Mouse (Mus musculus) urinary bladder, postnatal 14 days (tissue): ENCODE data around the gene Colq.

Source experiments
- DNase-seq: peaks from one replicate; pipeline ENCODE4 v3.0.0; 2021; ENCODE audit warnings: low spot score

Colq gene

DNA sequence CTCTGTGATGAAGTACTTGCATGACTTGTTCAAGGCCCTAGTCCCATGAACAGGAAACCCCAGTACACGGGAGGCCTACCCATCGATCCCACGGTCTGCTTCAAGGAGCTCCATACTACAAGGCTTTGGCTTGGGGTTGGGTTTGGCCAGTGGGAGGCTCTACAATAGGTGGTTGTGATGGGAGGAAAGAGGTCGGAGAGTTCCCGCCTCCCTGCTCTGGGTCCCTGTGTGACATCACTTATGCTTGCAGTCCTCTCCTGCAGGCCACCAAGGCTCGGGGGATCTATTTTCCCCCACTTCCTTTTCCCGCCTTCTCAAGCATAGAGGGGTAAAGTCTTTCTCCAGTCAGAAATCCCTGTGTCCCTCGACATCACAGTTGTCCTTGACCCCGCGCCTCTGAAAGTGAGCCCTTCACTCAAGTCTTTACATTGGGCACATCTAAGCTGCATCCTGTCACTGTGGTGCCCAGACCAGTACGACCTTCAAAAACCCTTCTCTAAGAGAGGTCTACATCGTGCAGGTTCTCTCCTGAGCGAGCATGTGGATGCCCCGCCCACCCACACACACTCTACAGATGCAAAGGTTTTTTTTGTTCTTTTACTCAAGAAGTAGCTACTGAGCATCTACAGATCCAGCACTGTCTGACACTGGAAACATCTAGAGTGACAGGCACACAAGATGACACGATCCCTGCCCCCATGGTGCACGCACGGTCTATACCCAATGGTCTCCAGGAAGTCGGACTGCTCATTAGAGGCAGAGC is 16.1 kb downstream of the Colq start:
- no peak for DNase-seq

DNA sequence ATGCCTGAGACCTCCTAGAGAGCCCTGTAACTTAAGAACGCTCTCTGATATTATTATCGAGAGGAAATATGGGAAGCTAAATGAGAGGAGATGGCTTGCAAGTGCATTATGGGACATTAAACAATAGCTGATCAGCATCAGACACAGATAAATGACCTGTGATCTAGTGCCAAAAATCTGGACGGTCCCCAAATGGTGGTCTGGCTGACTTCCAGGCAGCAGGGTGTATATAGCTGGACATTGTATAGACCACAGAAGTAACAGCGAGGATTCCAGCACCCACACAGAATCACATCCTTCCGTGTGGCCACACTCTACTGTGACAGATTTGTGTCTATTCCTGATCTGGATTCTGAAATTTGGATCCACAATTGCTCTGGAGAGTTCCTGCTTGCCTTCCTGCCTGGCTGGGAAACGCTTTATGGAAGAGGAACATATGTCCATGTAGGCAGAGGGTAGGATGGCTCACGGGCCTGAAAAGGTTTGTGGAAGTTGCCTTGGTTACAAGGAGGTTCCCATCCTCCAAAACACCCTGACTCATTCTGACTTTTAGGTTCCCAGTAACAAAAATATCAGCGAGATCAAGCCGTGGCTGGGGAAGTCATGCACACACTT is 18.5 kb downstream of the Colq start:
- DNase-seq: no peak

DNA sequence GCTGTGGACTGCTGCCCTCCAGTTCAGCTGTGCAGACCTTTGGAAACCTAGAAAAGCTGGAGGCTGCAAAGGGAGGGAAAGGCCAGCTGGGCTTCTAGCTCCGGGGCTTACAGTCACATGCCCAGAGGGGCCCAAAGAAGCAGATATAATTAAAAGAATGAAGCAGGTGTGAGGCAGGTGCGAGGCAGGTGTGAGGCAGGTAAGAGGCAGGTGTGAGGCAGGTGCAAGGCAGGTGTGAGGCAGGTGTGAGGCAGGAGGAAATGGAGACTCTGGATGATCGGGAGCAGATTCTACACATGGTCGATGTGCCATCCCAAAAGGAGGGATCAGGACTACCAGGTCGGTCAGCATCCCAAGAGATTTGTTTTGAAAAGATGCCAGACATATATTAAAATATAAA is 19.7 kb downstream of the Colq start:
- no peak for DNase-seq

DNA sequence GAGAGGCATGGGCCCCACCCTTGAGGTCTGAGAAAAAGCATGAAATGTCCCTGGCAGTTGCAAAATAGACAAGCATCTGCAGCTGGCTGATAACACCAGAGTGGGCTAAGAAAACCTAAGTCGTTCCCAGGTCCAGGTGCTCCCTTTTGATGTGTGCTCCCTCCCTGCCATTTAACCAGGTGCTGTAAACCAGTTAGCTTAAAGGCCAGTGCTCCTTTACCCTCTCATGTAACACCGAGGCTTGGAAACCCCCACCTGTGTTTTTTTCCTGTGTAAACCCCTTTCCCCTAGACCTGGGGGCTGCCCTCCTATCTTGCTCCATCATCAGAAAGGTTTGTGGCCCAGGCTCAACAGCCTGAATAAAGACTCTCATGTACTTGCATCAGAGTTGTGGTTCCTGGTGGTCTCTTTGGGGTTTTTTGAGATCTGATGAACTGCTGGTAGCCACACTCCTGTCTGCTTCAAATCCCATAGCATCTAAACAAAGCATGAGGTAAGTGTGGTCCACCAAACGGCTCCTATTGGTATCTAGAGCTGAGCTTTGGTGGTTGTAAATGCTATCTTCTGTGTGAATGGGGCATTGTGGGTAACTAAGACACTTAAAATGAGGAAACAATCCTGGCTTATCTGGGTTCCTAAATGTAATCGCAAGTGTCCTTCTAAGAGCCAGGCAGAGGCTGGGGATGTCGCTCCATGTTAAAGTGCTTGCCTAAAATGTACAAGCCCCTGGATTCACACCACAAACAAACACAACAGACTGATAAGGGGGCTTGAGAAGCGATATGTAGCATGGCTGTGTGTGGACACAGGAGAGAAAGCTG is 20.8 kb downstream of the Colq start:
- no peak for DNase-seq

DNA sequence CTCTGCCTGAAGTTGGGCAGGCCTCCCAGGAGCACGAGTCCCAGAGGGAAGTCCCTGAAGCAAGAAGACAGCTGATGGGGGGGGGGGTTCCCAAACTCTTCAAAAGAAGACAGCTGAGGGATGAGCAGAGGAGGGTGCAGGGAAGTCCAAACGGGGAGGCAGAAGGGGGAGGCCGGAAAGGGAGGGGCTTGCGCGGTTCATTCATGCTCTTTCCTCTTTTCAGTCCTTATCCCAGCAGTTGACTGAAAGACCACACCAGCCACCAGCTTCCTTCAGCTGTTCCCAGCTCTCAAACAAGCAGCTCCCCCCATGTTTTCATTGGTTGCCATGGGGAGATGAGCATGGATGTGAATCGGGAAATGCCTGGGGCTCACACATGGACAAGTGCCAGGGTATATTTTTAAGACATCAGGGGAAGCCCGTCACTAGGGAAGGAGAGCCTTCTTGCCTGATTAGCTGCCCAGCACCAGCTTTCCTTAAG is 22.0 kb downstream of the Colq start:
- DNase-seq: no peak

DNA sequence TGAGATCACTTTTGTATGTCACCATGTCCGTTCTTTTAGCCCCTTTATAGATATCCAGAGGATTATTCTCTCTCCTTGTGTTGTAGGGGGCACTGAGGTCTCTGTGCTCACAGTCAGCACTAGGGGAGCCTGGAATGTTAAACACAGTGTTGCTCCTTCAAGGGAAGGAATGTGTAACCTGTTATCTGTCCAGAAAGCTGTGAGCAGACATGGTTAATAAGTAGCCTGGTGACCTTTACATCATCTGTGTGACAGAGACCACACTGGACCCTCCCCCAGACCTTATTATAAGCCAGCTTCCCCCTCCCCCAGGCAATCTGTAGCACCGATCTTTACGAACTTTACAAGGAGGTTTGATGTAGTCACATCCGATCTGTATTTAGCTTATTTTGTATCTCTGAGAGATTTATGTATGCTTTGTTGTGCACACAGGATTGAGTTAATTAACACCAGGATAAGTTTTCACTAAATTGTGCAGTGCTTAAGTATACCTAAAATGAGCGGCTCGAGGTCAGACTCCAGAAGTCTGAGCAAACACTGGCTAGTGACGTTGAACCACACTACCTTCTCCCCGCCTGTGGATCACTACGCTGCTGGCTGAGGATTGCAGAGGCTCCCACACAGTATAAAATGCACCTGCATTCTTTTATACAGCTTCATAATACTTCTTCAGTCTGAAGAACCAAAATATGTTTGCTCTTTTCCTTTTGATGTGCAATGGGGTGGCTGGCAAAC is 25.5 kb downstream of the Colq start:
- no peak for DNase-seq

DNA sequence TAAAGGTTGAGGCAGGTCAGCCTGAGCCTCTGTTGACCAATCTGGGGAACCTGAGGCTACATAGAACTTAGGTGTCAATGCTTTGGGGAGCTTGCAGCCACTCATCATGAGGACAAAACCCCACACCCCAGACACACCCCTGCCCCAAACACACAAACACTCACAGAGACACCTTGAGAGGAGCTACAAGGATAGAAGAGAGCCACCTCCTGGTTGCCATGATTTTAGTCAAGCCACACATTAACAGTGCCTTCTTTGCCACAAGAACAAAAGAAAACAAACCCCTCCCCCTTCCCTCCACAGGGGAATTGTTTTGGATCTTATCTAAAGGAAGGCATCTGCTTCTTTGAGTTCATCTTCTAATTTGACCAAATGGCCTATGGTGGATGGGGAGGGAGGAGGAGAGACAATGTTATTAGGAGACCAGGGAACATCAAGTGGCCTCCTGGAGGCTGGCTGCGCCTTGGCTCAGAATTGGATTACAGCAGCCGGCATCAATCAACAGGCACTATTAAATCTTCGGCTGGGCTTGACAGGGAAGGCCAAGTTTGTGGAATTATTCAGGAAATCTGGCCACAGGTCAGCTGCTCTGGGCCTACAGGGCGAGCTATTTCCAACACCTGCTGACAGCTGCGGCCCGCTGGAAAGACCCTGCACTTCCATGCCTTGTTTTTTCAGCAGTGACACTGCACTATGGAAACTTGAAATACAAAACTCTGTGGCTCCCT is 26.5 kb downstream of the Colq start:
- peak; percentile 52 for DNase-seq

DNA sequence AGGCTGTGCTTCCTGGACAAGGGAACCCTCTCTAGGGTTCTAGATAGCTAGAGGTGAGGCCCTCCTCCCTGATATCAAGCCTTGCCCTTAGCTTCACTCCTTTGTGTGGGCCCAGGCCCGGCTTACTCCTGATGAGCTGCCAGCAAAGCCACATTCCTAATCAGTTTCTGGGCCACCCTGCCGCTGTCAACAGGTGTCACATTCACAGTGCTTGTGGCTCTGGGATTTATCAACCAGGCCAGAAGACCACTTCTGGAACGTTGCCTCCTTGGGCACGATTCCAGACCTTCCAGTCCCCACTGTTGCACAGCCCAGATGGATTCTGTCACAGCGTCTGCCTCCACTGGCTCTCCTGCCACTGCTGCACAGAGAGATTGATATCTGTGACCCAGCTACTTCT is 30.3 kb downstream of the Colq start:
- DNase-seq: no peak

DNA sequence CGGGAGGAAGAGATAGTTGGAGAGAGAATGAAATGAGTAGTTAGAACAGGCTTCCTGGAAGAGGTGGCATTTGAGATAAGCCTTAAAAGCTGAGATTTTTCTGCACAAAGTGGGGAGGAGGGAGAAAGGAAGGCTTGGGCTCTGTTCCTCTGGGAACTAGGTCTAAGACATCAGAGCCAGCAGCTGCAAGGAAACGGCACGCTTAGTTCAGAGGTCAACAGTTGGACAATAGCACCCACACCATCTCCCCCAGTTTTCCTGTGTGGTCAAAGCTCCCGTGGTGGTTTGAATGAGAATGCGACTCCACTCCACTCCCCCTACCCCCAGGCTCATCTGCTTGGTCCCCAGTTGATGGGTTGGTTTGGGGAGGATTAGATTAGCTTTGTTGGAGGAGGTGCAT is 31.9 kb downstream of the Colq start:
- no peak for DNase-seq

DNA sequence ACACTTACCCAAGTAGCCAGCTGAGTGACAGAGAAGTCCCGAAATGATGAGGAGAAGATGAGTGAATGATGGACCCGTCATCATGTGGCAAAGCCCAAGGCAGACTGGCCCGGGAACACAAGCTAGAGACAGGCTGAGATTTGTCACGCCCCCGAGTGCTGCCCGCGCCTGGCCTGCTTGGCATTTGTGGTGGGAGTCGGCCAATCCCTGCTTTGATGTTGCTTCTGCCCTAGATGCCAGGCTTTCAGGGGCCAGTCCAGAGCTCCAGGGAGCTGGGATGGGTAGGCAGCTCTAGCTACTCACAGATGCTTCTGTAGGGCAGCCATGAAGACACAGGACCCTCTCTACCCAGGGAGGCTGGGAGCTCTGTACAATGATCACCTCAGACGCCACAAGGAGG is 33.4 kb downstream of the Colq start:
- DNase-seq: no peak

DNA sequence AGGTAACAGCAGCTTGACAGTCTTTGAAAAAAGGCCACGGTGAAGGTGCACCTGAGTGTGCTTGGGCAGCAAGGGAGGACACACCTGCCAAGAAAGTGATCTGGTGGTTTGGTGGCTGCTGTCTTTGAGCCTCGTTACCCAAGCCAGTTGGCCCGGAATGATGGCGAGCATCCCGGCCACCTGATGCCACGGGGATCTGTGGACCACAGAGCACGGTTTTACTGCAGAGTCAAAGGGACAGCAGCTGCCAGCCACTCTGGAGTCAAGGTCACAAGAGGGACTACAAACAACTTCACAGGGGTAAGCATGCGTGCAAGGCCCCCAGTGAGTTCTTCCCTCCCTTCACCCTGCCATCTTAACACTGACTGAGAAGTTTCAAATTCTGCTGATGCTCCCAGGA is 33.9 kb downstream of the Colq start:
- DNase-seq: no peak

DNA sequence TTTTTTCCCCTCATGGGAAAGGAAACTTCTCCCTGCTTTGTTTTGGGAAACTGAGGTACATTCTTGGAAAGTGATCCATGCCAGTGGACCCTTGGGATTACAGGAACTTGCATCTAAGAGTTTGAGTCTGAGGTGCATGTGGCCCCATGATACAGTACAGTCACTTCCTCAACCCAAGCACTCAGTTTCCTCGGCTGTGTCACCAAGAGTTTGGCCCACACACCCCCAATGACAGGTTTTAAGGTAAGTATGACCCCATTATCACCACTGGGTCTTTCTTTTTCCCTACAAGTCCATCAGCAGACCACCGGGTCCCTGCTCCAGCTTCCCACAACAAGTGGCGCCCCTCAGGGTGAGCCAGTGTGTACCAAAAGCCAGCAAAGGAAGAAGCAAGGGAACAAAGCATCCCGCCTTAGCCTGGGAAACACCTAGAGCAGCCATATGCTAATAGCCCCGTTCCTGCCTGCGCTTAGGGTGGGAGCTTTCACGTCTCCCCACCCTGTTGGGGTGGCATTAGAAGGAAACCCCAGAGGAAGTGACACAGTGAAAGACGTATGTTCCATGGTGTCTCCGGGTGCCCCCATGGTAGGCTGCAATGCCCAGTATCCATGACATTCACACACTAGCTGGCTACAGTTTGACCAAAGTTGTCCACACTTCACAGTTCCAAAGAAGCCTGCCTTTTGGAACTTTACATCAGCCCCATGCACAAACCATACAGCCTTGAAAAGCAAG is 34.5 kb downstream of the Colq start:
- no peak for DNase-seq

DNA sequence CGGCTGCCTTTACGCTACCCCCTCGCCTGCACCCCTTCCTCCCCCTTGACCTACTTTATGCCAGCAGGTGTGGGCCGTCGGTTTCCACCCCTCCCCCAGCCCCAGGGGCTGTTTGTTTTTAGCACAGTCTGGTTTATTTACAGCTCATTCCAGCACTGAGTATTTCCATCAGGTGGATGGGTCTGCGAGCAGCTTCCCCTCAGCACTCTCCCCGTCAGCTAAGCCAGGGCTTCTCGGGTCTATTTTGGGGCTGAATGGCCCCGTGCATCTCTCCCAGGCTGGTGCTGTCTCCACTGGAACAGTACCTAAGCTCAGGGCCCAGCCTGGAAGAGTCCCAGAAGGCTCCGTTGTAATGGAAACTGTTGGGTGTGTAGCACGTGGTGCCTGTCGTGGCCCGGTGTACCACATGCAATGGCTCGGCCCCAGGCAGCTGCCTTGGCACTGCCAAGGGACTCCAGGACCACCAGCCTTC is 35.1 kb downstream of the Colq start:
- no peak for DNase-seq

DNA sequence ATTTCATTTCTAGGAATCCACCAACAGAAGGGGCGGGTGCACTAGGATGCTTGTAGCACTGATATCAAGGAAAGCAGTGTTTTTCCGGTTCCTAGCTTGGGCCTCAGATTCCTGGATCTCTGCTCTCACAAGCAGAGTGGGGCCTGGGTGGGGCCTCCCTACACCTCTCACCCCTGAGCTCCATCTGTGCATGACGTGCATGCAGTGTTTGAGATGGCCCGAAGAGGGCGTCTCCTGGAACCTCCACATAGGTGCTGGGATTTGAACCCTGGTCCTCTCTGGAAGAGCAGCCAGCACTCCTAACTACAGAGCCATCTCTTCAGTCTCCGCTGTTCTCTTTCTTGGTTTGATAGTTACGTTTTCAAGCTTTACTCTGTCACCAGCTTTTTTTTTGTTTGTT is 36.1 kb downstream of the Colq start:
- DNase-seq: no peak

DNA sequence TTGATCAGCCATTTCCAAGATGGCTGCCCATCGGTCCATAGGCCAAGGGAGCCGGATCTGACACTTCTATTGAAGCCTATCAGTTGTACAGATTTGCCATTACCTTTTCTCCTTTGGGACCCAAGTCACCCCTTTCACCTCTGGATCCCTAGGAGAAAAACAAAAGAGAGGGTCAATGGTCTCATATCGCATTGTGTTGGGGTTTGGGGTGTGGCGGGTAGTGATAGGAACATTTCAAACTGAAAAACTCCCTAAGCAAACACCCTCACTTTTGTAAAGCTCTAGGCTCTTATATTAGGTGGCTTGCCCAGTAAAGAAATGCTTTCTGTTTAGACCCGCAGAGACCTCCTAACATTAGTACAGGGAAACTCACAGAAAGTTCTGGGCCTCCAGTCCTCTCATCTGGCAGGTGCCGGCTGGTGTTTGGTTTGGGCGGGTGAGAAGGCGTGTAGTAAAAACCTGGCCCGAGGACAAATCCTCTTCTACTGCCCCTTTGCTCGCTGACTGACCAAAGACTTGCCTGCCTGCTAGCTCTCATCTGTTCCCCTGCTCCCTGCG is 47.2 kb downstream of the Colq start:
- DNase-seq: no peak

DNA sequence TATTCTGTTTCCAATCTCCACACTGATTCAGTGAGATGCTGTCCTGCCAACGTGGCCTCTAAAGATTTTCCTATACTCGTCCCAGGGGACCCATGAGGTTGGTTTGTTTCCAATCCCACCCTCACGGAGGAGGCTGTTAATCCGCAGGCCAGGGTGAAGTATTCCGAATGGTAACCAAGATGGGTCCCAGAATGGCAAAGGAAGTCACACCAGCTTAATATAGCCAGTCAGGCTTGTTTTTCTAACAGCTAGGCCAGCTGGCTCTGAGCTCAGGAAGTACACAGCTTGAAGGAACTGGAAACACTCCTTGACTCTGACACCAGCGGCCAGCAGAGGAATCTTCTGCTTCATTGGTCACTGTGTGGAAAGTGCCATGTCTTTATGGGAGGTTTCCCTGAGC is 53.8 kb downstream of the Colq start:
- no peak for DNase-seq

DNA sequence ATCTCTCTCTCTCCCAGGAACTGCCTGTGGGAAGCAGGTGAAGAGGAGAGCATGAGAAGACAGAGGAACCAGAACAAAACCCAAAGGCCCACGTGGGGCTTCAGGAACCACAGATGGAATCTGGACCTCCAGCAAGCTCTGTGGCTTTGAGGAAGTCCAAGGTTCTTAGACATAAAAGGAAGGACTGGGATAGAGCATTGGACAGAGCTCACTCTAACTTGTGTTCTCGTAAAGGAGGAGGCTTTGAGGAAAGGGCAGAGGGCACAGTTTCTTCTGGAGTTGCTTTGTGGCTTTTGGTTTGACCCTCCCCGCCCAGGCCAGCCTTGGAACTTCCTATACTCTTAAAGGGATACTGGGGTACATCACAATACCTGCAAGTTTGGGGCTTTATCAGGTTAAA is 58.5 kb downstream of the Colq start:
- no peak for DNase-seq

DNA sequence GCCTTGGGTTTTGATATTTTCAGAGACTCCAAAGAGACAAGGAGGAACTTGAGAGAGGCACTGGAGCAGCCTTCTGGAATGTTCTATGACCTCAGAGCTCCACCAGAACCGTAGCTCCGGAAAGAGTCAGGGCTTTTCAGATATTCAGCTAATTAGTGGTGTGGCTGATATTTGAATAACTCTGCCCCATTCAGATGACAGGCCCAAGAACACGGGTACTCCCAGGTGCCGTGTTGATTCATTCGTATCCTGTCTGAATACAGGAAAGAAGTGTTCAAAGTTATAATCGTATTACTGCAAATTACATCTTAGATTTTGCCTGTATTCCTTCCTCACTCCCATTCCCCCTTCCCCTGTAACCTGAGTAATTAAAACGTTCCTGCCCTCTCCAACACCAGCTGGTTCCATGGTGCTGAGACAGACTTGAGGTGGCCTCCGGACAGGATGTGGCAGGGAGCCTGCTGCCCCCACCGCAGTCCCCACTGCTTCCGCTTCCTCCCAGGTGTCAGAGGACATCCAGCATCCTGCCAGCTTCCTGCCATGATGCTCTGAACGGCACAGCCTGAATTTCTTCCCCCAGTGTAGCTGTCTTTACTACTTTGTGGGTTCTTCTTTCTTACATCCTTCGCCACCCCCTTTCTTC is 59.5 kb downstream of the Colq start:
- no peak for DNase-seq

DNA sequence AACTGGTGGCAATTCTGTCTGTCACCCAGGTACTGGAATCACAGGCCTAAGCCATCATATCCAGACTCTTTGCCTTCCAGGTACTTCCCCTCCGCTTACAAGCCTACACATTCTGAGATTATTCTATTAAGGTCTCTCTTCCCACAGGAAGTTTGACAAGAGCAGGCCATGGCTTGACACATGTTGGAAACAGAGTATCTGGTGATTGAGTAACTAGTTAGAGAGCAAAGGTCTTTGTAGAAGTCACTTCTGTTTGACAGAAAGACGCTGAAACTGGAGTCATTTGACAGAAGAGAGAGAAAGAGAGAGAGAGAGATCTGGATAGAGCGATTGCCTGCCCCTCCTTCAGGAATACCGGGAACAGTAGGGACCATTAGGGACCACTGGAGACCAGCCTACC is 60.3 kb downstream of the Colq start:
- no peak for DNase-seq
